Mouse (Mus musculus) ES-E14 (cell line): Measurements from ENCODE around the gene Gm10282. TPM values are rescaled to one million over a fixed set of nuclear protein-coding genes. Genes with fewer than 3 reads are reported as not detected.
A peak's percentile ranks its signal among the peaks of the same experiment; 100 is the strongest.

Experiments
- DNase-seq: peaks from one replicate; pipeline ENCODE4 v3.0.0-alpha.2; 2013; ENCODE audit warnings: low read depth, low spot score
- H3K27ac ChIP-seq: 2 replicates; pipeline ENCODE4 v1.5.1; 2012; ENCODE audit warnings: low read depth, mild to moderate bottlenecking, low read length, moderate library complexity, mixed read lengths; ENCODE audit not compliant: poor library complexity, insufficient read depth, severe bottlenecking
- H3K36me3 ChIP-seq: 2 replicates; pipeline ENCODE4 v1.6.1; 2012; ENCODE audit warnings: mild to moderate bottlenecking, low read length, moderate library complexity, mixed read lengths; ENCODE audit not compliant: control insufficient read depth, poor library complexity, insufficient read depth, severe bottlenecking
- H3K4me1 ChIP-seq, 2 experiments: fragments of 150-350 bp in 1 of 2; sonication (generic) in 1 of 2; 2 replicates each; pipeline ENCODE4 v1.6.1; 2012; ENCODE audit warnings: low read length in 2 of 2, mild to moderate bottlenecking in 1 of 2, mixed read lengths in 1 of 2; ENCODE audit not compliant: control insufficient read depth in 2 of 2, insufficient read depth in 2 of 2, poor library complexity in 1 of 2
- H3K4me3 ChIP-seq, 2 experiments: fragments of 150-350 bp in 1 of 2; sonication (generic) in 1 of 2; 2 replicates each; pipeline ENCODE4 v1.5.1; 2012; ENCODE audit warnings: low read length in 2 of 2, low read depth in 1 of 2, mild to moderate bottlenecking in 1 of 2, mixed read lengths in 1 of 2; ENCODE audit not compliant: insufficient read depth in 1 of 2, poor library complexity in 1 of 2, severe bottlenecking in 1 of 2
- H3K9ac ChIP-seq: 2 replicates; pipeline ENCODE4 v1.6.1; 2012; ENCODE audit warnings: low read depth, mild to moderate bottlenecking, low read length, mixed read lengths; ENCODE audit not compliant: poor library complexity, insufficient read depth, severe bottlenecking
- H3K9me3 ChIP-seq: fragments of 150-350 bp; sonication (generic); 2 replicates; pipeline ENCODE4 v1.6.1; 2012; ENCODE audit warnings: low read depth, mild to moderate bottlenecking, low read length; ENCODE audit not compliant: control insufficient read depth, insufficient read depth
- CHD2 ChIP-seq: IDR thresholded peaks from 2 replicates; pipeline ENCODE4 v1.6.1; 2014; ENCODE audit warnings: mild to moderate bottlenecking, low read depth, low read length, inconsistent platforms
- HCFC1 ChIP-seq: IDR thresholded peaks from 2 replicates; pipeline ENCODE4 v1.6.1; 2012; ENCODE audit warnings: low read length, inconsistent platforms, borderline replicate concordance; ENCODE audit not compliant: insufficient read depth
- MAFK ChIP-seq: IDR thresholded peaks from 2 replicates; pipeline ENCODE4 v1.6.1; 2014; ENCODE audit warnings: mild to moderate bottlenecking, low read depth, low read length, inconsistent platforms; ENCODE audit not compliant: insufficient read depth
- ZC3H11A ChIP-seq: IDR thresholded peaks from 2 replicates; pipeline ENCODE4 v1.6.1; 2012; ENCODE audit warnings: low read depth, mild to moderate bottlenecking, inconsistent platforms, low read length, borderline replicate concordance
- ZNF384 ChIP-seq: IDR thresholded peaks from 2 replicates; pipeline ENCODE4 v1.6.1; 2012; ENCODE audit warnings: low read depth, low read length, inconsistent platforms
- in situ Hi-C, 2 experiments: fragments of 600-800 bp; cut with MboI; formaldehyde crosslinking; loops; one replicate each; pipeline ENCODE4 v1.15.1; 2025; ENCODE audit warnings: low sequenced_read_pairs in 2 of 2, inconsistent platforms in 1 of 2; ENCODE audit not compliant: unreplicated experiment in 2 of 2
- total RNA-seq: library from RNA; depleted of rRNA; stranded (reverse); fragments of 300-350 nt; gene quantifications from 2 replicates; pipeline ENCODE4 v1.2.3, GENCODE M21; 2012

Gm10282 gene
- total RNA-seq, 1 experiment, result 21.2 TPM

GRCm38 (mm10) chr8:72298928-72299327, 6.1 kb downstream of the Gm10282 start:
- no peaks in the 10 kb centered on the region for H3K36me3 ChIP-seq
- H3K4me3 ChIP-seq, result no peak overlapping the region
- peaks cover 9 to 19% of the 10 kb centered on the region in 2 experiments; a peak in 3 of 4 replicates for H3K4me1 ChIP-seq
- in situ Hi-C loops, result no loop called here
- TF ChIP-seq MAFK, result no peak
- DNase-seq, result no peak
- H3K9ac ChIP-seq, result no peak overlapping the region
- H3K27ac ChIP-seq, result no peak overlapping the region
- H3K9me3 ChIP-seq, result no peaks in the 10 kb centered on the region

GRCm38 (mm10) chr8:72296561-72296960, 8.5 kb downstream of the Gm10282 start:
- peaks cover 0 to 16% of the 10 kb centered on the region in 2 experiments; a peak in 3 of 4 replicates for H3K4me1 ChIP-seq
- no peak overlapping the region for H3K4me3 ChIP-seq
- in situ Hi-C loops, result no loop called here
- no peak overlapping the region for H3K9ac ChIP-seq
- H3K27ac ChIP-seq, result no peak overlapping the region
- H3K36me3 ChIP-seq, result no peaks in the 10 kb centered on the region
- no peaks in the 10 kb centered on the region for H3K9me3 ChIP-seq
- TF ChIP-seq ZNF384, result no peak
- no peak for TF ChIP-seq CHD2
- TF ChIP-seq MAFK, result no peak
- TF ChIP-seq HCFC1, result no peak
- TF ChIP-seq ZC3H11A, result no peak
- no peak for DNase-seq

- H3K27ac ChIP-seq, result 0 out of 2 replicates have a peak overlapping the region, but pooled peaks have one; percentile 18
- no peaks in the 10 kb centered on the region for H3K36me3 ChIP-seq
- H3K4me3 ChIP-seq, result no peak overlapping the region
- no peak overlapping the region for H3K9ac ChIP-seq
- in situ Hi-C loops, result no loop called here
- peaks cover 3 to 16% of the 10 kb centered on the region in 2 experiments for H3K4me1 ChIP-seq
- H3K9me3 ChIP-seq, result no peaks in the 10 kb centered on the region
- DNase-seq, result no peak
- TF ChIP-seq CHD2 (no peak), ZC3H11A (no peak), ZNF384 (no peak), MAFK (no peak), HCFC1 (no peak)
Measured at GRCm38 (mm10) chr8:72295679-72296078, 9.4 kb downstream of the Gm10282 start.

GRCm38 (mm10) chr8:72295125-72295524, 9.9 kb downstream of the Gm10282 start:
- Histone ChIP-seq H3K9me3 (no peaks in the 10 kb centered on the region), H3K4me1 (peaks cover 3 to 12% of the 10 kb centered on the region in 2 experiments; a peak in 3 of 4 replicates), H3K27ac (no peak overlapping the region), H3K36me3 (no peaks in the 10 kb centered on the region), H3K9ac (no peak overlapping the region), H3K4me3 (no peak overlapping the region)
- in situ Hi-C loops, result no loop called here
- DNase-seq, result no peak
- TF ChIP-seq HCFC1 (no peak), CHD2 (no peak), MAFK (no peak), ZNF384 (no peak), ZC3H11A (no peak)

- Histone ChIP-seq H3K36me3 (no peaks in the 10 kb centered on the region), H3K4me1 (peaks cover 3 to 11% of the 10 kb centered on the region in 2 experiments; a peak in 3 of 4 replicates), H3K9ac (no peak overlapping the region), H3K4me3 (no peak overlapping the region), H3K27ac (no peak overlapping the region), H3K9me3 (no peaks in the 10 kb centered on the region)
- in situ Hi-C loops, result no loop called here
- TF ChIP-seq MAFK (no peak), ZNF384 (no peak), CHD2 (no peak), HCFC1 (no peak), ZC3H11A (no peak)
- no peak for DNase-seq
Measured at GRCm38 (mm10) chr8:72293309-72293708, 11.8 kb downstream of the Gm10282 start.
